Mouse (Mus musculus): ENCODE measurements around the gene Zfp108.
"Not testable (repeated sequence)": the region's sequence is repeated elsewhere in the genome, so short reads cannot be mapped to it uniquely, and the experiment has no call there.

Gene Zfp108

DNA sequence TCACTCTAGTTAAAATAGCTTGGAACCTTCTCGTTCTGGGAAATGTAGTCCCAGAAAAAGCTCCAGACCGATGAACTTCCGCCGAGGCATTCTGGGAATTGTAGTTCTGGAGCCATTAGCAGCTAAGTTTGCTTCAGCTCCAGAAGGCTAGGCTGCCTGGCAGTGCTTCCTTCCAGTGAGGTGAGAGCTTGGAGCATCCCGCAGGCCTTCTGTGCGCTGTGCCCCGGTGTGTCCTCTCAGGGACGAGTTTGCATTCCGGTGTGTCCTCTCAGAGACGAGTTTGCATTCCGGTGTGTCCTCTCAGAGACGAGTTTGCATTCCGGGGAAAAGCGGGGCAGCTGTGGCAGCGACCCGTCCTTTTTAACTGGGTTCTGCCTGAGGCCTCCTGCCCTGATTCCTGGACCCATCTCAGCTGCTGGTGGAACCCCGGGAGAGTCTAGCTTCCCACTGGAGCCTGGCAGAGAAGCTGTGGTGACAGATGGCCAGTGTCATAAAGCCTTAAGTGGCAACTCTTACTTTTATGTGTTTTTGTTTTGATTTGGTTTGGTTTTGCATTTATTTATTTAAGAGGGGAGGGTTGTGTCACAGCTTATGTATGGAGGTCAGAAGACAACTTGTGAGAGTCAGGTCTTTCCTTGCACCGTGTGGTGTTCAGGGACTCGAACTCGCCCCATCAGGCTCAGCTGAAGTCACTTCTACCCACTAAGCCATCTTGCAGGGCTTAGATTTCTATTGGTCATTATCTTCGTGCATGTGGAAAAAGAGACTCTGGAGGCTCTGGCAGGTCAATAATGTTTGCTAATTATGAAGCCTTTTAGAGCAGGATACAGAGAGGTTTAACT is at the start of gene Zfp108:
Gene Zfp108, plus strand, starts transcription at position 162 of the 842 bp plus-strand sequence.
- peak; percentile 85 for DNase-seq (ENCODE audit: low spot score)

- peak; percentile 54 for DNase-seq (ENCODE audit: low spot score)
Observed at GRCm38 (mm10) chr7:24207488-24208261, 46.9 kb upstream of the Zfp108 start.

GRCm38 (mm10) chr7:24208282-24208886 is 46.2 kb upstream of the Zfp108 start:
- no peak for DNase-seq (ENCODE audit: low spot score)

DNA sequence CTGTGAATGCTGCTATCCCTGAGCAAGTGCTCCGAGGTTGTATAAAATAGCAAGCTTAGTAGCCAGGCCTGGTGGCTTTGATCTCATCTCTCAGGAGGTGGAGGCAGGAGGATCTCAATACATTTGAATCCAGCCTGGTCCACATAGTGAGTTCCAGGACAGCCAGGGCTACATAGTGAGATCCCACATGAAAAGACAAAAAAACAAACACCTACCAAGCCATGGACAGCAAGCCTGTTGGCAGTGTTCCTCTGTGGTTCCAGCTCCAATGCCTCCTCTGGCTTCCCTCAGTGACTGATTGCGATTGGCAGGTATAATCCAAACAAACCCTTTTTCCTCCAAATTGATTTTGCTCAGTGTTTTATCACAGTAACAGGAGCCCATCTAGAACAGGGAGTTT is 44.3 kb upstream of the Zfp108 start:
- DNase-seq (ENCODE audit: low spot score), result no peak

DNA sequence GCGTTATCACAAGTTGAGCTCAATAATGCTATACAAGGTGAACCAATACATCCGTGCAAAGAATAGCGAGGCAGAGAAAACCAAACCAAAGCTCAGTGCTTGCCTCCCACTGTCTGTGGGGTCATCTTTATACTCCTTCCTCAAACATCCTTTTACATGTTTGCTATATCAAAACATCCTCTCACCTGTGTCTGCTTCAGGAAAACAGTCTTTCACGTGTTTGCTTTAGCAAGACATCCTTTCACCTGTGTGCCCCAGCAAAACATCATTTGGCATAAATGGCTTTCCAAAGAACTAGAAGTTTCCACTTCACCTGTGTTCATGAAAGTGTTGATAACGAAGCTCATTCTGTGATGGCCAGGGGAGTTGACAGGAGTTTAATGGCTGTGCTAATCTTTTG is 43.3 kb upstream of the Zfp108 start, which contains the start of gene Zfp111:
Gene Zfp111, minus strand, starts transcription at position 101 of the 400 bp plus-strand sequence.
- DNase-seq (ENCODE audit: low spot score), result no peak

DNA sequence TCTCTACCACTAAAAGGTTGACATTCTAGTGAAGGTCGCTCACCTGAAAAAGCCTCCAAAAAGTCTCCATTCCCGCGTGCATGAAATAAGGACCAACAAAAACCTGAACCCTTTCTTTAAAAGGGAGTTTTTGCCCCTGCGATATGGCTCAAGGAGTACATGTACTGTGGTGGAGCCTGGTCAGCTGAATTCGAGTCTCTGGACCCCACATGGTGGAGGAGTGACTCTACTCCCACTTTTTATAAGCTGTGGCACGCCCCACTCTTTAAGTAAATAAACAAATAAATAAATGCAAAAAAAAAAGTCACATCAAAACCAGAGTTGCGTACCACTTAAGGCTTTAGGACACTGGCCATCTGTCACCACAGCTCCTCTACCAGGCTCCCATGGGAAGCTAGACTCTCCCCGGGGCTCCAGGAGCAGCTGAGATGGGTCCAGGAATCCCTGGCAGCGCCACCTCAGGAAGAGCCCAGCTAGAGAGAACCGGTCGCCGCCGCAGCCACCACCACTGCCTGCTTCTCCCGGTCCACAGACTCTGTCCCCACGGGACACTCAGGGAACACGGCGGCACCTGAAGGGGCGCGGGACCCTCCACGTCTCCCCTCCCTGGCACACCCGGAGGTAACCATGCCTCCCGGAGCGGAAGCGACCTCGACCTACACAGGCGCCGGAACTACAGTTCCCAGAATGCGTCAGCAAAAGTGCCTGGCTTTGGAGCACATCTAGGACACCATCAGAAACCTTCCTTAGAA is 17.4 kb upstream of the Zfp108 start, which contains the start of gene Zfp109:
Gene Zfp109, minus strand, starts transcription at position 521 of the 752 bp plus-strand sequence.
- peak; percentile 66 for DNase-seq (ENCODE audit: low spot score)

DNA sequence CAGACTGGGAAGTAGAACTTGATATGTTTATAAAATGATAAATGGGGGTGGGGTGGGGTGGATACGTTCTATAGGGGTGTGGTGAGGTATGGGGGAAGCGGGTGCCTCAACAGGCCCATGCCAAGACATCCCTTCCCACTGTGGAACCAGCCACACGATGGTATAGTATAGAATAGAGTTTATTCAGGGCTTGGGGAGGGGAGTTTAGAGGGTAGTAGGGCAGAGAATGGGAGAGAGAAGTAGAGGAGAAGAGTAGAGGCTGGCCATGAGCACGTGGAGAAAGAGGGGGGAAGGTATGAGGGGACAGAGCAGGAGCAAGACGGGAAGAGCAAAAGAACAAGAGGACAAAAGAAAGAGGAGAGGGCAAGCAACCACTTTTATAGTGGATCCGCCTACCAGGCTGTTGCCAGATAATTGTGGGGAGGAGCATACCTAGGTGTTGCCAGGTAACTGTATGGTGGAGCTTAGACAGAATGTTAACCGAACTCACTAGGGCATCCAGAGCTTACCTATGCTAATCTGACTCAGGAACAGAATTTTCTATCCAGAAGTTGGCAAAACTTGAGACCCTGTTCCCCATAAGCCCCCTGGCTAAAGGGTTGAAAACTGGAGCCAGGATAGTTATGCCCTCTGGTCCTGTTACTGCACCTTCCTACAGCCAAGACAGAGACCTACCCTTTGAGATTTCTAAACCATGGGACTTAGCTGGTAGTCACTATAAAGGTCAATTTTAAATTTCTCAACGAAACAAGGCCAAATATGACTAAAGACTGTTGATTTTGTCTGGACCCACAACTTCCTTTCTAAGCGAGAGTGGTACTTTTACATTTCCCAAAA is 597 bp upstream of the Zfp108 start:
- DNase-seq (ENCODE audit: low spot score), result no peak

- no peak for DNase-seq (ENCODE audit: low spot score)
Observed at GRCm38 (mm10) chr7:24259306-24259999, 4.9 kb downstream of the Zfp108 start.

DNA sequence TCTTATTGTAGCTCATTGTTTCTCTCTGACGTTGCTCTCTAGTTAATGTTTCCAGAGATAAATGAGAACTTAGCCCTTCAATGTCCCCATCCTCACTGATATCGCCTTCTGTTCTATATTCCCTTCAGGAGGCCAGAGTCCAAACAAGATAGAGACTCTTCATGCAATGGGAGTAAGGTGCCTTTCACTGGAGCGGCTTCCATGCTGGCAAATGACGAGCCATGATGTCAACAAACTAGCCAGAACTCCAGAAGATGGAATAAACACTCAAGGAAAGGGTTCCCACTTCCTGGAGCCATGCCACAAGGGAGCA is 5.4 kb downstream of the Zfp108 start:
- no peak for DNase-seq (ENCODE audit: low spot score)

DNA sequence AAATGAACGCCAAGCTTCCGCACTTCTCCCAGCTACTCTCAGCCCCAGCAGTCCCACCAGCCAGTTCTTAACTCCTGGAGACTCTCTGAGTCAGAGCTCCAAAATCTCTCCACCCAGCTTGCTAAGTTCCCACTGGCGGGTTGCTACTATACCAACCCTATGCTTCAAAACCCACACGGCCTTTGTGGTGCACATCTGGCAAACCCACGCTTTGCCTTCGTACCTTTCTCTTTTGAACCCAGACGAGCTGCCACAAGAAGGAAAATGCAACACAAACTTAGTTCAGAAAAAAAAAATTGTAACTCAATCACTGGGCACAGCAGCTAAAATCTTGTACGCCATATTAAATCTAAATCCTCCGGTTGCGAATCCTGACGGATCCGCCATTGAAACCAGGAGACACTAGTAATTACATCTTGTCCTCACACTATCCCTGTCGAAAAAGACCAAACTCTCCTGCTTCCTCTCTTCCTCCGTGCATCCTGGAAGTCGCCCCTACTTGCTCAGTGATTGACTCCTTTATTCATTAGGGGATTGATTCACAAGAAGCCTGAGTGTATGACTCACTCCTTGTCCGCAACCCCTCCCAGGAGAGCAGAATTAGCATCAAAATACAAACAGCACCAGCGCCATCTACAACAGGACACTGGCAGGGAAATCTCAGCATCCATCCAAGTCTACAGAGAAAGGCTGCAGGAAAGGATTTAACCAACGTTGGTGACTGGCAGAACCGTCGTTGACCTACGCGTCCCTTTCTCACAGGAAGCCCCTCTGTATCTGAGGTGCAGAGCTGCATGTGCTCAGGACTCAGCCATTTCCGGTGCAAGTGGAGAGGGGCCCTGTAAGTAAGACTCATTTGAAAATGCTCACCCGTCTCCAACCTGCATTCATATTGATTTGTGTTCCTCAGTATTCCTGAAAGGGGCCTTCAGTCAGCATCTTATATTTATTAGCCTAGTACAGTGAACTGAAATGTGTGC is 13.9 kb downstream of the Zfp108 start:
- DNase-seq (ENCODE audit: low spot score), result no peak

GRCm38 (mm10) chr7:24269256-24269655 is 14.7 kb downstream of the Zfp108 start:
- no peak for DNase-seq (ENCODE audit: low spot score)

DNA sequence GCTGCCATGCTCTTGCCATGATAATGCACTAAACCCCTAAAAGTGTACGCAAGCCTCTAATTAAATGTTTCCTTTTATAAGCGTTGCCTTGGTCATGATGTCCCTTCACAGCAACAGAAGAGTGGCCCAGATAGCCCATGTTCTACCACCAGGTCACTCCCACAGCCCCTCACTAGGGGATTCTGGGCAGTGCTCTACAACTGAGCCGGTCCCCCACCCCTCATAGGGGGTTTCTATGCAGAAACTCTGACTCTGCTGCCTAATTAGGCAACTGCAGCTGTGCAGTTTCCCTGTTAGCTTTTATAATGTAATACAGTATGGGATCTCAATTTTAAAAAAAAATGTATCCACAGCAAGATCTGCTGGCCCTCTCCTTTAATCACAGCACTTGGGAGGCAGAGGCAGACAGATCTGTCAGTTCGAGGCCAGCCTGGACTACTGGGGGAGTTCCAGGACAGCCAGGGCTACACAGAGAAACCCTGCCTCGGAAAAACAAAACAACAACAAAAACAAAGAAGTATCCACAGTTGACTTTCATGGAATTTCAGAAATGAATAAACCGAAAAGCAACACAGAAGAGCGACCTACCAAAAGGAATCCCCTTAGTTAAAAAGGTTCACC is 15.2 kb downstream of the Zfp108 start:
- no peak for DNase-seq (ENCODE audit: low spot score)

GRCm38 (mm10) chr7:24270288-24270672 is 15.7 kb downstream of the Zfp108 start, which contains the start of gene Zfp93:
Zfp93 (plus strand) TSS chr7:24270420.
- DNase-seq (ENCODE audit: low spot score), result peak; percentile 81

DNA sequence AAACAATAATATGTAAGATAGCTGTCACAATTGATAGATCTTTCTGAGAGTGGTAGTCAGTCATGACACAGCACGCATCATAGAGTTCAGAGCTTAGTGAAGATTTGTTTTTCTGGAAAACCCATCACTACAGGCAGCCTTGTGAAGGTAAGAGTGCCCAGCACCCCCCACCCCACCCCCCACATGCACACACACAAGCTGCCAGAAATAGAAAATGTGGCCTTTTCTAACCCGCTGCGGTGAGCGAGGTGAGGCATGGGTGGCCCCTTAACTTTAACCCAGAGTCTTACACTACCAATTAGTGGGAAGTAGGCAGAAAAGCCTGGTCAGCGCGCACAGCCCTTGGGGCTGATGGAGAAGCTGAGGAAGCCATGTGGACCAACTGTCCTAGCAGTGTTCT is 16.6 kb downstream of the Zfp108 start:
- DNase-seq (ENCODE audit: low spot score), result no peak

DNA sequence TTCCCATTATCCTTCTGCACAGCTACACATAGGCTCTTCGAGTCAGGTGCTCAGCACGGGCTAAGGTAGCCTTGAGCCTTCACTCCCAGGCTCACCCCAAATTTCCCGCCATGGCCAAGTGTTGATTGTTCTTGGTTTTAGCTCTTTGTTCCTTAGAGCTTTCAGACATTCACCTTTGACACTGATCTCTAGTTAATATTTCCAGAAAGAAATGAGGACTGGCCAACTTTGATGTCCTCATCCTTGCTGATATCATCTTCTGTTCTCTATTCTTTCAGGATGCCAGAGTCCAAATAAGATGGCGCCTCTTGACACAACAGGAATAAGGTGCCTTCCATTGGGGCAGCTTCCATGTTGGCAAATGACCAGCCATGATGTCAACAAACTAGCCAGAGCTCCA is 19.9 kb downstream of the Zfp108 start:
- DNase-seq (ENCODE audit: low spot score), result no peak

DNA sequence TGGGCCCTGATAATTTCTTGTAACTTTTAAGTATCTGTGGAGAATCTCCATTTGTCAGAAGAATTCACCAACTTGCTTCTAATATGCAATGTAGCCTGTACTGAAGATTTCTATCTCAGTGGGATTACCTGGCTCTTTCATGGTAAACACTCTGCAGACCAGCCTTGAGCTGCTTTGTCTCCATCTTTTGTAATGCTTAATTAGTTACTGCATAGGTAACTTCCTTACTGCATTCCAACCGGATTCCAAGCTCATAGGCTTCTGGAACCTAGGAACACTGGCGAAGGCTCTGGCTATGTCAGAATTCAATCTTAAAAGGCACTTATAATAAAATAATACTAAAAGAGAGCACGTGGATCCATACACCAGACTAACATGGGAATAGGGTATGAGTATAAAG is 24.2 kb downstream of the Zfp108 start:
- DNase-seq (ENCODE audit: low spot score), result not testable (repeated sequence)

GRCm38 (mm10) chr7:24280031-24280857 is 25.6 kb downstream of the Zfp108 start:
- DNase-seq (ENCODE audit: low spot score), result no peak

DNA sequence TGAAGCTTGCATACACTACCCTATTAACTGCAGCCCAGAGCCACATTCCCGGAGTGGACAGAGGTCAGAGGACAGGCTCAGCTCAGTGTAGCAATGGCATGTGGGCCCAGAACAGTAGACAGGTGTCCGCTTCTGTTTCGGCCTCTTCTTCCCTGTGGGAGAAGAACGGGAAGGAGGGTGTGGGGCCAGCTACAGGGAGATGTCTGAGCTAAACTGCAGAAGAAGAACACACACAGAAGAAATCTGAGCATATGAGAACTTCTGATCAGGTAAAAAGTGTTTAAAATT is 26.2 kb downstream of the Zfp108 start:
- DNase-seq (ENCODE audit: low spot score), result no peak

All from left cerebral cortex, adult 11 months (tissue).